Mouse (Mus musculus) gonadal fat pad, adult 2 months (tissue): ENCODE measurements around the gene Mdm1. TPM values are rescaled to one million over a fixed set of nuclear protein-coding genes. Genes with fewer than 3 reads are reported as not detected.

Source experiments
- DNase-seq: peaks from one replicate; pipeline ENCODE4 v3.0.0-alpha.2; 2012; ENCODE audit warnings: low read depth
- polyA plus RNA-seq: library from polyadenylated mRNA; depleted of rRNA; stranded (reverse); fragments of >200 nt; gene quantifications from 2 replicates; pipeline ENCODE4 v1.2.3, GENCODE M21; 2012; rRNA removed

Mdm1 gene
- polyA plus RNA-seq, result 4.9 and 5.9 TPM in 2 replicates

GRCm38 (mm10) chr10:118141018-118141883 is at the start of gene Mdm1:
Gene Mdm1 (plus strand): TSS chr10:118141811.
- DNase-seq, result peak; percentile 52

DNA sequence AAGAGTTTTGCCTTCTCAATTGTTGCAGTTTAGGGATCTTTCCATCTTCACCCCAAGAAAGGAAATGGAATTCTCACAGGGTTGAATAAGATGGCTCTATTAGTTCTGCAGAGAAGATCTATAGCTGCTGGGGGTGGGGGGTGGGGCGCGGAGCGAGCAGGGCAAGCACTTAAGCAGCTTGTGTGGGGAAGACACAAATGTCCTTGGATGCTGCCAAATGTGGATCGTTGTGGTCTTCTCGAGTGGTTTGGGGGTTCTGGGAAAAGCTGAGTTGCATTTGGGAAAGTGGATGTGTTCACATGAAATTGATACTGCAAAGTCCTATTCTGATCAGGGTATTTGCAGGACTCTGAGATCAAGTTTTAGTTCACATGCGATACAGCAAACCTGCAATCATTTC is 48.9 kb upstream of the Mdm1 start:
- DNase-seq, result no peak

GRCm38 (mm10) chr10:118093728-118094127 is 47.9 kb upstream of the Mdm1 start:
- no peak for DNase-seq

DNA sequence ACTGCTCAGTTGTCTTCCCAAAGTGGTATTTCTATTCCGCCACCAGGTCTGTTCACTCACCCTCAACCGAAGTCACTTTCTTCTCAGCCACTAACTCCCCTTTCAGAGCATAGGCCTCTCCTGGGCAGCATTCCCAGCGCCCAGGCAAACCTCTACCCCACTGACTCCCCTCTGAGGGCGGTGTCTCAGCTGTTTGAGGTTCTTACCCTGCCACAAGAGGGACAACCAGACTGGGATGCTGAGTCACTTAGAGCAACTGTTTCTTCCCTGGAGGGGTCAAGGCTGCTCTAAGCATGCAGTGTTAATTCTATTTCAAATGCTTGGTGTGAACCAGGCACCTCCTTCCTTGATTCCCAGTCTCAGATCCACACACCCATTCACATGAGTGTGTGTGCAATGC is 46.8 kb upstream of the Mdm1 start:
- DNase-seq, result no peak

GRCm38 (mm10) chr10:118096223-118096622 is 45.4 kb upstream of the Mdm1 start:
- DNase-seq, result no peak

DNA sequence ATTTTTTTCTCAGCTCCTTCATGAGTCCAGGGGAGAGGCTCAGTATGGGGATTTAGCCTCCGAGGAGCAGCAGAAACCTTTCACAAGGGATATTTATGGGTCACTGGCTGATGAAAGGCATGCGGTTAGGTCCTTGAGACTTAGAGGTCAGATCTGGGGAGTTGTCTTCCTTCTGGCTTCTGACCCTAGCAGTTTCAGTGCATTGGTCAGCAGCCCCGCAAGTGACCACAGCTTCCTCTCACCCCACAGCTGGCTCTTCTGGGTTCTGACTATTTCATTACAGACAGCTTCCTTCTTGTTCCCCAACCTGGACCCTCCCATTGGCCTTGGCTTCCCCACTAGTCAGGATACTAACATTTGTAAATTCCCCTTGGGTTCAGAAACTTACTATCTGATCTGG is 43.7 kb upstream of the Mdm1 start:
- DNase-seq, result no peak

DNA sequence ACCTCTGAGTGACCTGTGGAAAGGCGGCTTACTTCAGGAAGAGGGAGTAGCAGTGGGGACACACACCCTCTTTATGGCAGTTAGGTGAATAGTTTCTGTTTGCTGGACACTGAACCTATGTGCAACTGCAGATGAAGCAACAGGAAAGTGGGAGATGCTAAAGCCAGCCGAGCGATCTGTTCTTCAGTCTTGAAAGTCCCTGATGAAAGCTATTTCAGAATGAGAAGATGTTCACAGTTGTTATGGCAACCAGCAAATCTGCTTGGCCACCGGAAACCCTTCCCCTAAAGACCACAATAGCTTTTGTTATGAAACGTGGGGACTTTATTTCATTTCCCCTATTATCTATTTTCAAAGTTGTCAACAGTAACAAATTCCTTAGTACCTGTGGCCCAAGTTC is 41.0 kb upstream of the Mdm1 start:
- no peak for DNase-seq

DNA sequence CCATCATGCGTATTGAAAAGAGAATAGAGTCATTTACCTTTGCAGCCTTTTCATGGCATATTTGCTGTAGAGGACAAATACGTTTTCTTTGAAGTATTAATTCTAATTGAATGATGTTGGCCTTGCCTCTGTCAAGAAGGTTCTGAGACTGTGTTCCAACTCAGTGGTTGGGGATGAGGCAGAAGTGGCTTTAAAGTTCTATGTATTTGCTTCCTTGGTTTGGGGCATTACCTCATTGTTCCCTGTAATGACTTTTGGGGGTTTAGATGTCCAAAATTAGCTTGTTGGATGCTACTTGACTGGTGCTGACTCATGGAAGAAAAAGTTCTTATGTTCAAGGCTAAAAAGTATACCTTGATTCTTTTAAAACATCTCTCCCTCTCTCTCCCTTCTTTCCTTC is 40.6 kb upstream of the Mdm1 start:
- DNase-seq, result no peak

DNA sequence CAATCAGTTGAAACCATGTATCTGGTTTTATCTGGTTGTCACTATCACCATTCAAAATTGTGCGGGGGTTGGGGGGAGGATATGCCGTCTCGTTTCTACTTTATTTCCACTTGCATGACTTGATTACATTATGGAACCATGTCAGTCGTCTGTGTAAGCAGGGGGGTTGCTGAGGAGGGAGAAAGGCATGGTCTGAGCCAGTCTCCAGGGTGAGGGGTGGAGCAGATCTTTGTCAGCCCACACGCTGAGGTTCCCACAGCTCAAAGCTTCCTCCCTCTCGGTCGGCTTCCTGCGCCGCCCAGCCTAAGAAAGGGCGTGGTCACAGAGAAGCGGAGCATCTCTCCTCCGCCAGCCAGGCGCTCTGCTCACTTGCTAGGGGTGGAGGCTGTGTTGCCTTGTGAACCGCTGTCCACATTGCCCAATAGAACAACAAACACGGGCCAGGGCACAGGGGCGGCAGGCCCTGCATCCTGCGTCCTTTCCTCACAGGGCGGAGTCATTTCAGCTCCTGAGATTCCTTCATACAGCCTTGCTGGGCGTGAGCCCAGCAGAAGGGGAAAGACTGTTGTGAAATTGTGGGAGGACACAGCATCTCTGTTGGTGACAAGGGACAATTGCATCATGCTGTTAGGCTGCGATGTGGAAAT is 38.5 kb upstream of the Mdm1 start:
- peak; percentile 57 for DNase-seq

DNA sequence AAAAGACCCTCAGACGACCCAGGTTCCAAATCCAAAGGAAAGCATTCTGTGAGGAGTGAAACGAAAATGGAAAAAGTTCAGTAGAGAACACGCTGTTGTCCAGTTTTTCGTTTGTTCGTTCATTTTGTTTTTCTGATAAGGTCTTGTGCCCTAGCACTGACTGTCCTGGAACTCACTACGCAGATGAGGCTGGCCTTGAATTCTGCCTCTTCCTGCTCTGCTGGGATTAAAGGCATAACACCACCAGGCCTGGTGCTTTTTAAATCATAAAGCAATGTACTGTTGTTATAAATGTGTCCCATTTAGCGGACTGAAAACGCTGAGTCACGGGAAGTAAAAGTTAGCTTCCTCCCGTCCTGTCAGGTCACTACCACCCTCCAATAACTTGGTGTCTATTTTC is 37.7 kb upstream of the Mdm1 start:
- no peak for DNase-seq

DNA sequence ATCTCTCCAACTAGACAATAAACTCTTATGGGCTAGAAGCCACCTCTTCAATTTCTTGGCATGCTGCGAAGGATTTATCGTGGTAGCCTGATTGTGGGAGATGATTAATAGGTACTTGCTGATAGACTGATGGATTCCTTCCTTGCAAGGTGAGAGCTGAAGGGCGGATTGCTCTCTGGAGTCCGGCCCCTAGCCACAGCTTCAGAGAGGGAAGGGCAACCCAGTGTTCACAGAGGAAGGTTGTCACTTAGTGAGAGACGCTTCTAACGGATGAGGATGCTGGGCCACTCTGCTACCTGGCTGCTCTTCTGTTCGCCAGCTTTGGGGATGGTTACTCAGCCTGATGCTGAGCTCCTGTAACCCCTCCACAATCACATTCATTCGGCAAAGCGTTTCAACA is 34.6 kb upstream of the Mdm1 start:
- no peak for DNase-seq

GRCm38 (mm10) chr10:118110006-118110920 is 31.3 kb upstream of the Mdm1 start:
- no peak for DNase-seq

DNA sequence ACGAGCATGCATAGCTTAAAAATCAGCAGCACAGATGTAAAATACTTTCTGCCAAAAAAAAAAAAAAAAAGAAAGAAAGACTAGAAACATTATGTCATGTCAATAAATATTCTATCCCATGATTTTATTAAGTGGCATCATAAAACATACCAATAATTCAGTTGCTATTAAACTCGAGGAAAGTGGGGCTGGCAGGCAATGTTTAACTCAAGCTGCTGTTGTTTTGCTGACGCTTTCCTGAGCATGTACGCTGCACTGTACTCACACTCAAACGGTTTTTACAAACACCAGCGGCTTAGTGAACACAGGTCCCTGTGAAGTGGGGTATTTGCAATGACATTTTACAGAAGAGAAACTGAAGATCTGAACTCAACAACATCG is 30.7 kb upstream of the Mdm1 start:
- DNase-seq, result no peak

GRCm38 (mm10) chr10:118111621-118112020 is 30.0 kb upstream of the Mdm1 start:
- no peak for DNase-seq

DNA sequence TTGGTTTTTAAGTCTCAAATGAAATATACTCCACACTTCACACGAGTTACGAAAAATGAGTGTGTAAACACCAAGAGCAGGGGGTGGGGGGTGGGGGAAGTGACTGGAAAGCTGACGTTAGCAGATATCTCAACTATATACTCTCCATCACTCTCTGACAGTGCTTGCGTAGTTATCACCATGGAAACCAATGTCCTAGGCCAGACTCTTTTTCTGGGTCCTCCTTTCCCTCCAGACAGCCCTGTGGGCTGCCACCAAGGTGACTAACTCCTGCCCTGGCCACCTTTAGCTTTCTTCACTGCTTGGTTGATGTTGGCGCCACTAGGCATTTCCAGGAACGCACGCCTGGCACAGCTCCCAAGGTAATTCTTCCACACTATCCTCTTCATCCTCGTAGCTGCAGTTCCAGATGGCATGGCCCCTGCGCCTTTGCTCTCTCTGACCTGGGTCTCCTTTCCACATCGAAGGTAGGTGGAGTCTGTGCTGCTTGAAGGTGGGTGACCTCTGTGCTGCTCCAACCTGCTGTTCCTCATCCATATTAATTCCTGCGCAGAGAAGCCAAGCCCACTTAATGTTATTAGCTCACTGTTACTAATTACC is 29.2 kb upstream of the Mdm1 start:
- DNase-seq, result no peak

DNA sequence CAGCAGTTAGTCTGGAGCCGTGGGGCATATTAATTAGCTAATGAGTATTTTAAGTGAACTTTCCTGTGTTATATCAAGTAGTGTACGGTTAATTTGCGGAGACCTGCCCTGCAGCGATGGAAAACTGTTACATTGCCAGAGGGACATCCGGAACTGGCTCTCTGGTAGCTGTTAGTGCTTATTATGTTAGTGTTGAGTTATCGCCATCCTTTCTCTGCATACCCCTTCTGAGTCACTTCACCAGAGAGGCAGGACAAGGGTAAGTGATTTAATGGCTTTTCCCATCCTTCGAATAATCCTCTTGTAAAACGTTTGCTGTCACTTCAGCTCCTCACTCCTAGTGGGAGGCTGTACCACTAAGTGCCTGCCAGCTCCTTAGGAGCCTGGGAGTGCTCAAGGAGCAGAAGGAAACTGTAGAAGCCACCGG is 28.3 kb upstream of the Mdm1 start:
- DNase-seq, result no peak

DNA sequence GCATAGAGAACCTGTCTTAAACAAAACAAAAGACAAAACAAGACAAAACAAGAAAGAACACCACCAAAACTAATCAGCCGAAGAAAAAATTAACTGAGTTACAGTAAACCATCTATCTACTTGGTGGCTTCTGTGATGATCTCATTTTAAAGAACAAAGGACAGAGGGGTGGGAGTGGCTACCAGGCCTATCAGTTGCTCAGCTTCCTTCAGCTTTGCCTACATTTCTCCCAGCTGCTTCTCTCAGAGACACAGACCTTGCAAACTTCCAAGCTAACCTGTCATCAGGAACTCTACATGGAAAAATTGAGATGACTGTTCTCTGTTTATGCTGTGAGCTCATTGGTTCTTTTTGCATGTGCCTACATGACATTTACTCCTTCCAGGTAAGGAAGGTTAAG is 27.3 kb upstream of the Mdm1 start:
- DNase-seq, result no peak

- DNase-seq, result no peak
These were observed 25.2 kb upstream of the Mdm1 start for GRCm38 (mm10) chr10:118116456-118116855.

DNA sequence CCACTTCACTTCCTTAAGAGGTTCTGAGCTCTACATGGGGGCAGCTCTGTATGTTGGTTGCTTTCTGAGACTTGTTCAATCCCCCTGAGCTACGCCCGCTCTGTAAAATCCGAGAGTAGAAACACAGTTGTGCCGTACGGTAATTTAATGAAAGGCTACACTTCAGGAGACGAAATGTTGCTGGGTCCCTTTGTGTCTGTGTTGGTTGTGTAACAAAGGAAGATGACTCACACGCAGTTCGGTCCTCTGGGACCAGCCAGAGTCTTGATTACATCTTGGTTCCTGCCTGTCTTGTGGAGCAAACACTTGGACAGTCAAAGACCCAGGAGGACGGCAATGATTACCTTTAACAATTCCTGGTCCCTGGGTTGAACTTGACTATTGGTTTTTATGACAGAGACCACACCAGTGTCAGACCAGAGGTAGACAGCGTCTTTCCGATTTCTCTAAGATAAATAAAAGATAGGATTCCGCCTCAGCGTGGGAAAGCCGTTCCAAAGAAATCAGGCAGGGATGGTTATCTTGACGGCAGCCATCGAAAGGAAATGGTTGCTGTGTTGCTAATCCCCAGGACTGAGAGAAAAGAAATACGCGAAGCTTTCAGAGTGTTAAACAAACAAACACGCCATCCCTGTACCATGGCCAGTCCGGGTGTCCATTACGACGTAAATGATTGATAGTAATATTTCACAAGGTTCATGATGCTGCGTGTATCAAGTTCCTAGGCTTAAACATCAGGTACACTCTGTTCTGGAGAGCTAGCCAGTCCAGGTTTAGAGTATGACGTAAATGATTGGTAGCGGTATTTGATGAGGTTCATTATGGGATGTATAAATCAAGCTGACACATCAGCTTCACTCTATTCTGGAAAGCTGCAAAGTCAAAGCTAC is 20.3 kb upstream of the Mdm1 start:
- no peak for DNase-seq

- DNase-seq, result no peak
These were observed 19.7 kb upstream of the Mdm1 start for GRCm38 (mm10) chr10:118121937-118122285.
